Mouse (Mus musculus) retina, postnatal 7 days (tissue): ENCODE results near the gene Wnt10b.
"Not testable (repeated sequence)": the region's sequence is repeated elsewhere in the genome, so short reads cannot be mapped to it uniquely, and the experiment has no call there.

Experiments used
- DNase-seq: peaks from one replicate; pipeline ENCODE4 v3.0.0-alpha.2; 2012; ENCODE audit warnings: low read depth, low spot score

The Wnt10b gene

DNA sequence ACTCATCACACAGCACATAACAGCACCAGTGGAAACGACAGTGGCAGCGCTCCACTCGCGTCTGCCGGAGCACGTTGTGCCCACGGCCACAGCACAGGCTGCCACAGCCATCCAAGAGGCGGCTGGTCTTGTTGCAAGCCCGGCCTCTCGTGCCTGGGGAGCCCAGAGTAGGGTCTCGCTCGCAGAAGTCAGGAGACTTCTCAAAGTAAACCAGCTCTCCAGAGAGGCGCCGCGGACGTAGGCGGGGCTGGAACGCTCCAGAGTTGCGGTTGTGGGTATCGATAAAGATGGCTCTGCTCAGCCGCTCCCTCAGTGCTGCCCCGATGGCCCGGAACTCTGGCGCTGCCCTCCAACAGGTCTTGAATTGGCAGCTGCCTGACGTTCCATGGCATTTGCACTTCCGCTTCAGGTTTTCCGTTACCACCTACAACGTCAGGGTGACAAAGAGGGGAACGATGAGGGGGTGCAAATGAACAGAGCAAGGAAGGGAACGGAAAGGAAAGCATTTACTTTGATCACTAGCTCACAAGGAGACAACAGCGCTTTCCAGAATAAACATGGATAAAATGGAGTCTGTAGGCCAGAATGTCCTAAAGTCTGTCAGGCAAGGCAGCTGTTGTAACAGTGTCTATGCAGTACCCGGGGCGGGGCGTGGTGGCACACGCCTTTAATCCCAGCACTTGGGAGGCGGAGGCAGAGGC, 5.3 kb downstream of the Wnt10b start:
- no peak for DNase-seq

DNA sequence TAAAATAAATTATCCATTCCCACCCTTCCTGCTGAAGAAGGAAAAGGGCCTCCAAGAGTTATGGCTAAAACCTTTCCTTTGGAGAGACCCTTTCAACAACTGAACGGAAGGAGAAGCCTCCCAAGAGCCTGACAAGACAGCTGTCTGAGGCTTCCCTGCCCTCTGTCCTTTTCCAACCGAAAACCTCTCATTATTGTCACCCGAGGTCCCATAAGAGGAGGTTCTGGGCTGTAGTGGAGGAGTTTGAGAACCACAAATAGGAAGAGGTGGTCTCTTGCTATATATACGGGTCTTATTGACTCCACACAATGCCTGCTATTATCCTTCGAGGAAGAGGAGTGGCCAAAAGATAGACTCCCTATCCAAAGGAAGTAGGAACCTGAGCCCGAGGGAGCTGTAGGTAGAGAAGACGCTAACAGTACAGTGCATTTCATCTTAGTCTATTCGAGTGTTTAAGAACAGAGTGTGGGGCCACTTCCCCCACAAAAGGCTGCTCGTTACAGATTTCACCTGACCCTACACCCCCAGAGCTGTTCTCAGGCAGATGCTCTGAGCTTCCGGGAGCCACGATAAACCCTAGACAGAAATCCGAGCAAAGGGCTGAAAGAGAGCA, 6.0 kb downstream of the Wnt10b start:
- no peak for DNase-seq

DNA sequence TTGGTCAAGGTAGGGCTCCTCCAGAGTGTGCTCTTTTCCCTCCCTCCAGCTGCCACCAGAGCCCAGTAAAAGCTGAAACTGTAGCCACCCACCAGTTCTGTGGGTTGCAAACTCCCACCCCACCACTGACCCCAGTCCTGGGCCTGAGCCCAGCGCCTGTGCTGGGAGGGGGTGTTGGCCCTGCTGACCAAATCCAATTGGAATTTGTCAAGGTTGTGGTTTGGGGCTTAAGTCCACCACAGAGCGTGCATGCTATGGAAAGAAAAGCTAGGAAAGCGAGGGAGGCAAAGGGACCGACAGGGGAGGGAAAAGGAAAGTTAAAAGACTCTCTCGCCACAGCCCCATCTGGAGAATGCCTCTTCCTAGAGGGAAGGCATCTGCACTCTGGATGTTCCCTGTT, 9.7 kb downstream of the Wnt10b start:
- no peak for DNase-seq

DNA sequence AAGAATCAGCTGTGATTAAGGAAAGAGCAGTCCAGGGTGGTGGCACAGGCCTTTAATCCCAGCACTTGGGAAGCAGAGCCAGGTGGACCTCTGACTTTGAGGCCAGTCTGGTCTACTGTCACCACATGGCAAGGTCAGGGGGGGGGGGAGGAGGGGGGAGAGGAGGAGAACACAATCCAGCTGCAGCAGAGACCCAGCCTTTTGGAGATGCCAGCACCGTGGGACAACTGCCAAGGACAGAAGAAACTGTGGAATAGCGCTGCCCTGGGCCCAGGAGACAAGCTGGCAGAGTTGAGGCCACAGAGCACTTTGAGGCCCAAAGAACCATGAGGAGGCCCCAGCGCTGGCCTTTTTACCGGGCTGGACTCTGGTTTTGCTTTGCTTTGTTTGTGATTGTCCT, 12.0 kb downstream of the Wnt10b start:
- DNase-seq: no peak

DNA sequence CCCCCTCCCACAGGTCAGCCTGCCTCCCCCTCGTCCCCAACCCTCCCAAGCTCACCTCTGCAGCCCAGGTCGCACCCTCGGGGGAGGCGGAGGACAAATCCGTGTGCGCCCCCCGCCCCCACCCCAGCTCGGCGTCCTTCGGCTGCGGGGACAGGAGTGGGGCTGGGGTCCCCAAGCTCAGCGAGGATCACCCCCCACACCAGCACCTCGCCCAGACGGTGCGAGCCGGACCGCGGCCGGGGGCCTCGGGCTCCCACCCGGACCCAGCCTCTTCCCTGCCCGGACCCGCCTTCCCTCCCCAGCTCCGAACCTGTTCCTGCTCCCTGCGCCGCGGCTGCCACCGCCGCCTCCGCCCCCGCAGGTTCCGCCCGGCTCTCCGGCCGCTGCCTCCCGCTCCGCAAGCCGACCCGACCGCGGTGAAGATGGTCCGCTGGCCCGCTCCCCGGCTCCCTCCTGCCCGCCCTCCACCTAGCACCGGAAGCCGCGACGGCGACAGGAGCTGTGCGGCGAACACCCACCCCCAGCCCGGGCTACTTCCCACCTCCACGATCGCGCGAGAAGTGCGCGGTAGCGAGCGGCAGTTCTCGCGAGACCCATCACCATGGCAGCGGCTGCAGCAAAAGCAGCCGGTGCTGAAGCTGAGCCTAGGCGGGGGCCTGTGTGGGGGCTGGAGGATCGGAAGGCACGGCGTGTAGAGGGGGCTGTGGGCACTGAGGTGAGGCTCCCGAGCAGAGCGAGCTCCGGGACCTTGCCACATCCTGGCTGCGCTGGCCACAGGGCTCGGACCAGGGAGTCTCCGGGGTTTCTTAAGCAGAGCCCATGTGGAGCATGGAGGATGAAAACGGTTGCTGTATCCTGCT, 15.1 kb downstream of the Wnt10b start, which contains the start of gene Arf3:
Gene Arf3, minus strand, starts transcription at position 545 of the 860 bp plus-strand sequence.
- peak; percentile 92 for DNase-seq

DNA sequence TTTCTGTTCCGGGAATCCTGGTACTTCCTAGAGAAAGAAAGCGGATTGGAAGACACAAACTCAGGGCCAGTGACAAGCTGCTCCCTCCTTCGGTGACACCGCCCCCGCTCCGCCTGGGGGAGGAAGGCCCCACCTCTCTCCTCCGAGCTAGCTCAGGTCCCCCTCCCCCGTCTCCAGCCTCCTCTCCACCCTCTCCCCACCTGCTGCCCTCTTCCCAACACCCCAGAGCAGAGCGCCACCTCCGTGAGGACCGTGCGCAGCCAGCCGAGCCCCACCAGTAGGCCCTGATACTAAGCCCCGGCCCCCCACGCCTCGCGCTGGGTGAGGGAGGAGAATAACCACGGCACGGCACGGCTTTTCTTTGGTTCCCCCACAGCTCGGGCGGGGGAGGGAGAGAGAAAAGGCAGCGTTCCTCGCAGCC, 15.7 kb downstream of the Wnt10b start:
- DNase-seq: peak; percentile 71

DNA sequence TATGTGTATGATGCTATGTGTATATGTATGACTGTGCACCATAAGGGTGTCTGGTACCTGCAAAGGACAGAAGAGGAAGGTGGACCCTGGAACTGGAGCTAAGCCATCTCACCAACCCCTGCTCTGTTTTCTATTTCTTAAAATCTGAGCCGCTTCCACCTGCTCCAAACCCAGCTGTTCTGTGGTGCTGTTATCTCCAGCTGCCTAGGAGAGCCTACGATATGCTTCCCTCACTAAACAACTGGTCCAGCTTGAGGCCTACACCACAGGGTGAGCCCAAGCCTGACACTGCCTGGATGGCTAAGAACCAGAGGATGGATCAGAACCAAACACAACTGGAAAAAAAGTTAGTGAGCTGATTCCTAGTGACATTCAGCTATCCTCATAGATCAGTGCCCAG, 23.8 kb downstream of the Wnt10b start:
- no peak for DNase-seq

DNA sequence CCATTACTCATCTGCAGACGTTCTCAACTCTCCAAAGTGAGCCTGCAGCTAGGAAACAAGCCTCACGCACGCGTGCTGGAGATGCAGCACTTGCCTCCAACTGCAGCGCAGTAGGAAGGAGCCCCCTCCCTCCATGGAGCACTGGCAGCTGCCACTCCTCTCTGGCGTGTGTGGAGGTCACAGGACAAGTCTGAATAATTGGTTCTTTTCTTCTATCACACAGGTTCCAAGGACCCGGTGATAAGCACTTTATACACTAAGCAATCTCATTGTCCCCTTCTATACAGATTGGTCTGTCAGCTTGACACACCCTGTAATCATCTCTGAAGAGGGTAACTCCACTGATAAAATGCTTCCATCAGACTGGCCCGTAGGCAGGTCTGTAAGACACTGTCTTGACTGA, 24.9 kb downstream of the Wnt10b start:
- no peak for DNase-seq

DNA sequence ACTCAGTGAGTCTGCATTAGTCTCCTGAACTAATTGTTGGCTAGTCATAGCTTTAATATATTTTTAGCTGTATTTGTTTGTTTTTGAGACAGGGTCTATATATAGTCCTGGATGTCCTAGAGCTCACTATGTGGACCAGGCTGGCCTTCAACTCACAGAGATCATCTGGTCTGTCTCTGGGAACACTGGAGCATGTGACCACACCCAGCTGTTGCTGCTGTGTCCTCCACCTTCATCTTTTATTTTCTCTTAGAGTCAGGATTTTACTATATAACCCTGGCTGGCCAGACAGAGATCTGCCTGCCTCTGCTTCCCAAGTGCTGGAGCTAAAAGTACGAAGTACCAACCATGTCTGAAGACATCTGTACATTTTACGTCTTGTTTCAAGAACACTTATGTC, 28.9 kb downstream of the Wnt10b start:
- no peak for DNase-seq

DNA sequence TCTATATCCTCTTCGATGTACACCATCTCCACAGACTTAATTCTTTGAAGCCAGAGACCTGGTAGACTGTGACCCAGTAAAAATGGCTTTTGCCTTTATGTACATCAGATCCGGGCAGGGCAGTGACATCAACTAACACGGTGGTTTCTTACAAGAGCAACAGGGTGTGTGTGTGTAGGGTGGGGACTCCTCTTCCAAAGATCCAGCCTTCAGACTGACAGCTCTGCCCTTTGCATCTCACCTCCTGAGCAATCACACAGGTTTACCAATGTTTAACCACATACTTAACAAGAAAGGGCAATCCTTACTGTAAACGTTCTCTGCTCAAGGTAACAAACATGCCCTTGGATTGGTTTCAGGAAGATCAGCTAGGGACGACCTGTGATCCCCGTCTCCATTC, 30.7 kb downstream of the Wnt10b start:
- no peak for DNase-seq

DNA sequence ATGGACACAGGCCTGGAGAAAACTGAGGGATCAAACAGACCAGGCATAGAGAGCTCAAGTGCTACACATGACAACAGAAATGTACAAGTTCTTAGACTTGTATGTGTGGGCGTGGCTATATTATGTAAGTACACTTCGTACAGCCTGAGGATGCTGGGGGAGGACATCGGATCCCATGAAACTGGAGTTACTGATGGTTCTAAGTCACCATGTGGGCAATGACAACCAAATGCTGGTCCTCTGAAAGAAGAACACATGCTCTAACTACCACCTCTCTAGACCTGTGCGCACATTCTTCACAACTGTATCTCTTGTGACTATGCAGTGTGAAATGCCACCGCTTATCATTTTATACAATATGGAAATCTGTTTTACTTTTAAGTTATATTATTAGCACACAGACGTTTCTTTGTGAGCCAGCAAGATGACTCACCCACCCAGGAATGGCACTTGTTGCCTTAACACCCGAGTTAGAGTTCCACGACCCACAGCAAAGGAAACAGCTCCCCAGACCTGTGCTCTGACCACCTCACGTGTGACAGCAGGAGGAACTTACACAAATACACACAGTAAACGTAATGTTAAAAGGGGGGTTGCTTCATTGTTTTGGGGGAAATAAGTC, 31.5 kb downstream of the Wnt10b start:
- no peak for DNase-seq

DNA sequence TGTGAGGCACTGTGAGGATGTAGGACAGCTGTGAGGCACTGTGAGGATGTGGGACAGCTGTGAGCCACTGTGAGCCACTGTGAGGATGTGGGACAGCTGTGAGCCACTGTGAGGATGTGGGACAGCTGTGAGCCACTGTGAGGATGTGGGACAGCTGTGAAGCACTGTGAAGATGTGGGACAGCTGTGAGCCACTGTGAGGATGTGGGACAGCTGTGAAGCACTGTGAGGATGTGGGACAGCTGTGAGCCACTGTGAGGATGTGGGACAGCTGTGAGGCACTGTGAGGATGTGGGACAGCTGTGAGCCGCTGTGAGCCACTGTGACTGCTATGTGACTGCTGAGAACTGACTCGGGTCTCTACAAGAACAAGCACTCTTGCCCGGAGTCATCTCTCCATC, 34.1 kb downstream of the Wnt10b start:
- DNase-seq: not testable (repeated sequence)

DNA sequence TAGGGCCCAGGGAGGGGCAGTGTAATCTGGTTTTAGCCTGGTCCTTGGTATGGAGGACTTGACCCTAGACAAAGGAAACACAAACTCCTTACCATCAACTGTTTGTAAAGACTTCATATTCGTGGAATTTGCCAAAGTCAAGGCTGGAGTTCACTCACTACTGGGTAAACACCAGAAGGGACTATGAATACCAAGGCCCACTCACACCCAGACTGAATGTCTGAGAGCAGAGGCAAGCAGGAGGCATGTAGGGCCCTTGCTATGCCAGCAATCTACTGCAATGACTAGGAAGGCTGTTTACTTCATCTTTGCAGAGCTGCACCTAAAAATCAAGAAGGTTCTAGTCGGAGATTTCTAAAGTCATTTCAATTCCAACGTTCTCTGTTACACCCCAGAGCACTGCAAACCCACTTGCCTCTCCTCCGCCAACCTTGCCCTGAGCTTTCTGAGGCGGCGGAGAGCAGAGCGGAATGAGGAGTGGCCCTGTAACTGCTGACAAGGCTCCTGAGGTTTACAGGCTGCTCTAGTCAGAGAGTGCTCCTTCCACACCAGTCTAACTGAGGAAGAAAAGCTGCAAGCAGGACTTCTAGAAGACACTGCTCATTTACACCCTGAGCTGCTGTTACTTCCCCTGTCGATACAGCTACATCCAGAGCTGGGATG, 35.1 kb downstream of the Wnt10b start:
- no peak for DNase-seq

DNA sequence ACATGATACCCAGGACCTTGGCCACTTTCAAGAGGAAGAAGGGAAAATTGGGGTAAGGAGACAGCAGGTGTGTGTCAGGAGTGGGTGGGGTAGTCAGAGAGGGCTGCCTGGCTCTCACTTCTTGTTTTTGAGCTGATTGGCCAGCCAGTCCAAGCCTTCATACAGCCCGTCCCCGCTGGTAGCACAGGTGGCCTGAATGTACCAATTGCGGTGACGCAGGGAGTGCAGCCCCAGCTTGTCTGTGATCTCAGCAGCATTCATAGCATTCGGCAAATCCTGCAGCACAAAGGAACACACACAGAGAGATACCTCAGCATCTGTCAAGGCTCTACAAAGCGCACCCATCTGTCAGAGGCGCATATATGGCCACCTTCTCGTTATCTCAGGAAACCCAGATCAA, 37.7 kb downstream of the Wnt10b start:
- no peak for DNase-seq

DNA sequence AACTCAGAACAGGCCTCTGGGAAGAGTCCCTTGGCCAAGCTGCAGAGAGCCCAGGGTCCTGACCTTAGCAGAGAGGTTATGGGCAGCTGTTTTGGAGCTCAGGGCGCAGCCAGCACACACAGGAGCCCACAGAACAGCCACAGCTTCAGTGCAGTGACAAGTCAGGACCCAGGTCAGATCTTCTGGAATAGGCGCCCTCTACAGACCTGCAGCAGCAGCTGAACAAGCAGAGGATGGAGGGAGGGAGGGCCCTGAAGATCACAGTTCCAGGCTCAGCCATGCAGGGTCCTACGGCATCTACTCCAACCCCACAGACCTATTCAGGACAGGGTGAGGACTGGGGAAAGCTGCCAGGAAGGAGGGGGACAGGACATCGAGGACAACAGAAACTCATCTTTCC, 39.2 kb downstream of the Wnt10b start:
- no peak for DNase-seq

DNA sequence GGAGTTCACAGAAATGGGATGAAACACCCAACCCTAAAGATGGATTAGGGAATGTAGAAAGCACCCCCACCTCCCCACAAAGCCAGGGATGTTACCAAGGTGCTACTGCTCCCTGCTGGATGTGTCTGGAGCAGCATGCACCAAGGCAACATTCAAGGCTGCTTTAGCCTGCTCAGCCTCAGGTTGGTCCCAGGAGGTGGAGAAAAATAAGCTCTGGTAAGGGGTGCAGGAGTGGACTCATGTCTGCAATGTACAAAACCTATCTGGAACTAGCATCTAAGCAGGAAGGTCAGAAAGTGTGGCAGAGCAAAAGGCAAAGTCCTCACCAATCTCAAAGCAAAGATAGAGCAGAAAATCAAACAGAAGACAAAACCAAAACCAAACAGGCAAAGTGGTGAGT, 40.1 kb downstream of the Wnt10b start:
- no peak for DNase-seq

DNA sequence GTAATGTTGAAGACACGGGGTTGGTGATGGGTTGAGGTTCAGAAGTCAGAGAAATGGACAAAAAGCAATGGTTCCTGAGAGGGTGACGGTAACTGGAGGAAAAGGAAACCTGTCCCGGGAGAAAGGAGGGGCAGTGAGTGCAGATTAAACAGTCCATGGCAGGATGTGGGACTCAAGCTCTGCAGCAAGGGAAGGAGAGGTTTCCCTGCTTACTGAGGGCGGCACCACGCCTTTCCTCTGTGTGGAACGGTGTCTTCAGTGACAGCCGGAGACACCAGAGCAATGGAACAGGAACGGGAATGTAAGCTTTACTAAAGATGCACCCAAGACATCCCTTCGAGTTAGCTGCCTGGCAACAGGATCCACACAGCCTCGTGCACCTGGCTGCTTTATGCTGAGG, 41.4 kb downstream of the Wnt10b start:
- no peak for DNase-seq

DNA sequence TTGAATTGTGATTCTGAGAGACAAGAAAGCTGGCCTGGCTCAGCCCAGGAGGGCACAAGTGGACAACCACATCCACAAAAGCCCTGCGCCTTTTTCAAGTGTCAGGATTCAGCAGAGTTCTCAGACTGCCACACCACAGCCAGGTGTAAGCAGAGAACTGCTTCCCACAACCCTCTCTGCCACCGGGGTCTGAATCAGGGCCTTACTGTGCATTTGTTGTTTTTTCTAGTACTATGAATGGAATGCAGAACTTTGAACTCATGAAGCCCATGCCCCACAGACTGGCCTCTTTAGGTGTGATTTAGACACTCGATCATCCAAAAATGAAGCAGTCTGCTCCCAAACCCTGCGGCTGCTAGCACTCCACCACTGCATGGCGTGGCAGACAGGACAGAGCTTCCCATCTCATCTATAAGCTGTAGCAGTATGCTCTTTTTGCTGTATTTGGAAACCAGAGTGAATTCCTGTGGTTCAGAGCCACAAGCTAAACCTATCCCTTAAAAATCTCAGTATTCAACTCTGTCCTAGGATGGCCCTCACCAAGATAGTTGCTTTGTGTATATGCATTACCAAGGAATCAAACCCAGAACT, 43.9 kb downstream of the Wnt10b start:
- DNase-seq: no peak

DNA sequence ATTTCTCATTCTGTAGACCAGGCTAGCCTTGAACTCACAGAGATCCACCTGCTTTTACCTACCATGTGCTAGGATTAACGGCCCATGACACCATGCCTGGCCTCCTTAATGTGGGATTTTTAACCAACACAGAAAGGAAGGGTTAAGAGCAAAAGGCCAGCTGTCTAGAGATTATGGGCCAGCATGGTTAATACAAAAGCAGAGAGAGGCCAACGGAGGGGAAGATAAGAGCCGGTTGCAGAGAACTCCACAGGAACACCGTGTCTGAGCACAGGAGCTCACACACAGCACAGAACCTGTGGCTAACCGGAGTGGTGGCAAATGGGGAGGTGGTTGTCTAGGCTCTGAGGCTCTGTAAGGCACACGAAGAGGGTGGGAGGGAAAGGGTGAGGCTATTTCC, 44.6 kb downstream of the Wnt10b start:
- no peak for DNase-seq

DNA sequence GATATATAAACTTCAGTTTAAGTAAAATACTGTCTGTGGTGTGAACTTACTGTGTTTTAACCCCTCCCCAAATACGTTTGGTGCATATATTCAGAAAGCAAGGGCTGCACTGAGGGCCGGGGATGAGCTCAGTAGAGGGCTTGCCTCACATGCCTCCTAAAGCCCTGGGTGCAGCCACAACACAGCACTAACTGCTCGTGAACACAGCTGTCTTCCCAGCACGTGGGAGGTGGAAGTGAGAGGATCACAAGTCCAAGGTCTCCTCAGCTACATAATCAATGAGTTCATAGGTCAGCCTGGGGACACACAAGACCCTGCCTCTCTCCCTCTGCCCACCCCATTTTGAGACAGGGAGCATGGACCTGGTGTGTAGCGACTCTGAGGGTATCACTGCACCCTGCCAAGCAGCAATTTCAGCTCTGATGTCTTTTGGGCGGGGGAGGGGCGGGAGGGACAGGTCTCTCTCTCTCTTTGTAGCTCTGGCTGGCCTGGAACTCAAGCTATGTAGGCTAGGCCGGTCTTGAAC, 45.9 kb downstream of the Wnt10b start:
- DNase-seq: no peak

DNA sequence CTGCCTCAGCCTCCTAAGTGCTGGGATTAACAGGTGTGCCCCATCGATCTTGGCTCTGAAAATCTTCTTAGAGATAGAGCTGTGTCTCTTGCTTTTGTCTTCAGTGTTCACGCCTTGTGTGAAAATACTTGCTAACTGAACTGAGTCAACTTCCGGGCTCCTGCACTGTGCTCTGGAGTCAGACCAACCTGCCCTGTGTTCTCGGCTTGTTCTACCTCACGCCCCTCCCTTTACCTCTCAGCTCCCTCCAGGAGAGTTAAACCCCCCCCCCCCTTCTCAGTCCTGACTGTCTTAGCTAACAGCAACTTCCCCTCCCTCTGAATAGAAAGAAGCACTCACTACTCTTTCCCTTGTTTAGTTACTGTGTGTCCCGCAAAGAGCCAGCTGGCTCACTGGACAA, 47.2 kb downstream of the Wnt10b start:
- DNase-seq: no peak
